17 mouse cellular contexts compared by ENCODE assay signal in the genomic region with DNA sequence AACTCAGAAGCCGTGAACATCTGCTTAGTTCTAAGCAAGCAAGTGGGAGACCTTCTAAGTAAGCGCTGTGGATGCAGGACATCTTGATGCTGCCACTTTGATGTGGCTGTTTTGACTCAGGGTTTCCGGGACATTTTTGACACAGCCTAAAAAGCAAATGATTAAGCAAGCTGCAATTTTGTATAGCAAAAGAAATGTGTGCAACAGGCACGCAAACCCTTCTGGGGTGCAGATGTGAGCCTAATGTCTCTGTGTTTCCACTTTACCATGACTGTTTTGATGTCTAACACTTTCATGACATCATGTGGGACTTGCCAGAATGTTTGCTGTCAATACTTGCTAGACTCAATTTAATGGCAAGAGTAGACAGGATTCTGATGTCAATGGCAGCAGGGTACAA.
A peak's percentile ranks its signal among the peaks of the same experiment; 100 is the strongest.
DNase-seq lines count a peak whose midpoint lies in the region; ATAC-seq and TF ChIP-seq lines count a peak whose summit lies in the region.
"Had no signal": no experiment of that assay in that cellular context is flagged by ENCODE, and none has a peak within 500 bp of the region (broad histone marks: within the 10 kb centered on the region; RNA-seq: fewer than 3 reads in every experiment).

No protein-coding gene starts in this region.

- H3K27me3 ChIP-seq in embryonic facial prominence, embryonic 11.5 days (ENCODE audit: control insufficient read depth, insufficient read depth, low read length), result no peaks in the 10 kb centered on the region
- no peaks in the 10 kb centered on the region for H3K27me3 ChIP-seq in embryonic facial prominence, embryonic 10.5 days (replicated peaks; ENCODE audit: low read depth, poor library complexity, severe bottlenecking)
- no peaks in the 10 kb centered on the region for H3K27me3 ChIP-seq in embryonic facial prominence, embryonic 13.5 days
- H3K27me3 ChIP-seq in hindbrain, embryonic 10.5 days (ENCODE audit: insufficient read depth, poor library complexity, severe bottlenecking), result no peaks in the 10 kb centered on the region
- H3K27me3 ChIP-seq: liver, embryonic 15.5 days had no signal

- H3K27ac ChIP-seq in embryonic facial prominence, embryonic 11.5 days (replicated peaks; ENCODE audit: low read depth, low read length), result no peak overlapping the region
- no peak overlapping the region for H3K27ac ChIP-seq in embryonic facial prominence, embryonic 10.5 days (replicated peaks)
- 0 out of 2 replicates have a peak overlapping the region, but pooled peaks have one; percentile 55 for H3K27ac ChIP-seq in embryonic facial prominence, embryonic 13.5 days
- H3K27ac ChIP-seq in gastrocnemius, adult 2 months, result no peak overlapping the region
- no peak overlapping the region for H3K27ac ChIP-seq in hindbrain, embryonic 10.5 days
- H3K27ac ChIP-seq: layer of hippocampus, adult 2 months; left cerebral cortex, adult 2 months; liver, embryonic 15.5 days had no signal

- WGBS in embryonic facial prominence, embryonic 11.5 days, result 79% methylated on average over 4 of the region's 4 CpGs
- WGBS in embryonic facial prominence, embryonic 10.5 days, result 89% methylated on average over 4 of the region's 4 CpGs
- 49% methylated on average over 4 of the region's 4 CpGs for WGBS in embryonic facial prominence, embryonic 13.5 days
- WGBS in hindbrain, embryonic 10.5 days, result 90% methylated on average over 4 of the region's 4 CpGs

- TF ChIP-seq CTCF in gastrocnemius, adult 2 months (IDR thresholded peaks at IDR 0.05), result no peak

- no peak for ATAC-seq in embryonic facial prominence, embryonic 11.5 days (replicated peaks; ENCODE audit: insufficient number of reproducible peaks, low FRiP score, low TSS enrichment, low read depth)
- ATAC-seq in embryonic facial prominence, embryonic 13.5 days (ENCODE audit: insufficient number of reproducible peaks, insufficient read depth, low FRiP score, low TSS enrichment, low read depth), result no peak

- H3K9ac ChIP-seq in embryonic facial prominence, embryonic 11.5 days (replicated peaks; ENCODE audit: low read length), result no peak overlapping the region
- no peak overlapping the region for H3K9ac ChIP-seq in embryonic facial prominence, embryonic 13.5 days
- H3K9ac ChIP-seq: liver, embryonic 15.5 days had no signal

- peak; percentile 3 for DNase-seq in embryonic facial prominence, embryonic 11.5 days (ENCODE audit: low spot score)
- no peak for DNase-seq in embryonic facial prominence, embryonic 10.5 days (ENCODE audit: low spot score)
- peak; percentile 70 for DNase-seq in CD4-positive helper T cell, adult 2 months (ENCODE audit: low read depth, low spot score)
- DNase-seq in naive thymus-derived CD4-positive, alpha-beta T cell, adult 2 months (ENCODE audit: low read depth), result peak; percentile 18
- no peak for DNase-seq in gastrocnemius, adult 2 months
- DNase-seq in hindbrain, embryonic 10.5 days (ENCODE audit: low spot score), result no peak
- DNase-seq in cerebellum, adult 9-11 months, result no peak
- DNase-seq: cerebellum, adult 2 months; kidney, adult 8-10 months; kidney, postnatal 14 days; lung, postnatal 14 days; midbrain, embryonic 14.5 days had no signal

- no peak overlapping the region for H3K4me3 ChIP-seq in embryonic facial prominence, embryonic 11.5 days (ENCODE audit: low read depth, low read length)
- H3K4me3 ChIP-seq in embryonic facial prominence, embryonic 10.5 days, result no peak overlapping the region
- H3K4me3 ChIP-seq in embryonic facial prominence, embryonic 13.5 days, result no peak overlapping the region
- no peak overlapping the region for H3K4me3 ChIP-seq in gastrocnemius, adult 2 months
- H3K4me3 ChIP-seq in hindbrain, embryonic 10.5 days, result no peak overlapping the region
- H3K4me3 ChIP-seq: layer of hippocampus, adult 2 months; left cerebral cortex, adult 2 months; liver, embryonic 15.5 days; megakaryocyte, embryonic 14.5 days had no signal

- intact Hi-C loops in gastrocnemius, adult 2 months (cut with DNase I), result no loop called here

- no peaks in the 10 kb centered on the region for H3K4me1 ChIP-seq in embryonic facial prominence, embryonic 11.5 days (ENCODE audit: control insufficient read depth, insufficient read depth, low read length)
- H3K4me1 ChIP-seq in embryonic facial prominence, embryonic 10.5 days, result peaks cover 21% of the 10 kb centered on the region
- peaks cover 35% of the 10 kb centered on the region for H3K4me1 ChIP-seq in embryonic facial prominence, embryonic 13.5 days
- H3K4me1 ChIP-seq in hindbrain, embryonic 10.5 days (replicated peaks), result peaks cover 8% of the 10 kb centered on the region; the same call in 1 of the 2 replicates

- no peaks in the 10 kb centered on the region for H3K36me3 ChIP-seq in embryonic facial prominence, embryonic 11.5 days (replicated peaks; ENCODE audit: control insufficient read depth, insufficient read depth, low read depth, low read length)
- H3K36me3 ChIP-seq in embryonic facial prominence, embryonic 10.5 days (replicated peaks), result no peaks in the 10 kb centered on the region
- H3K36me3 ChIP-seq in embryonic facial prominence, embryonic 13.5 days, result no peaks in the 10 kb centered on the region
- no peaks in the 10 kb centered on the region for H3K36me3 ChIP-seq in hindbrain, embryonic 10.5 days
- H3K36me3 ChIP-seq: liver, embryonic 15.5 days had no signal

- no peak overlapping the region for H3K4me2 ChIP-seq in embryonic facial prominence, embryonic 11.5 days (ENCODE audit: low read depth, low read length)
- H3K4me2 ChIP-seq in embryonic facial prominence, embryonic 13.5 days, result no peak overlapping the region
- H3K4me2 ChIP-seq: liver, embryonic 15.5 days had no signal

- H3K9me3 ChIP-seq in embryonic facial prominence, embryonic 11.5 days (replicated peaks; ENCODE audit: control insufficient read depth, low read length), result no peaks in the 10 kb centered on the region
- H3K9me3 ChIP-seq in embryonic facial prominence, embryonic 10.5 days, result no peaks in the 10 kb centered on the region
- H3K9me3 ChIP-seq in embryonic facial prominence, embryonic 13.5 days, result no peaks in the 10 kb centered on the region
- no peaks in the 10 kb centered on the region for H3K9me3 ChIP-seq in hindbrain, embryonic 10.5 days
- H3K9me3 ChIP-seq: liver, embryonic 15.5 days; megakaryocyte, embryonic 14.5 days had no signal

Comparison
In these comparisons a context has a peak if more than half of its experiments do, and no peak if none do; other contexts are left out.
1. DNase-seq: peak in embryonic facial prominence, embryonic 11.5 days (single experiment), CD4-positive helper T cell, adult 2 months (single experiment) and naive thymus-derived CD4-positive, alpha-beta T cell, adult 2 months (single experiment); none in embryonic facial prominence, embryonic 10.5 days (single experiment), gastrocnemius, adult 2 months (single experiment), hindbrain, embryonic 10.5 days (single experiment) and cerebellum, adult 9-11 months (single experiment).